Mouse (Mus musculus): ENCODE results near the gene Smyd1.

GRCm38 (mm10) chr6:71270301-71271056, 51.6 kb downstream of the Smyd1 start:
- TF ChIP-seq POLR2A (IDR thresholded peaks at IDR 0.05; ENCODE audit: borderline replicate concordance, extremely low read depth, insufficient read depth, insufficient read length, poor library complexity, severe bottlenecking) (no peak), CTCF (IDR thresholded peaks at IDR 0.05; ENCODE audit: borderline replicate concordance, extremely low read depth, insufficient read depth, insufficient read length) (no peak)
